Mouse (Mus musculus): ENCODE measurements around the gene Hist1h2ai.

DNA sequence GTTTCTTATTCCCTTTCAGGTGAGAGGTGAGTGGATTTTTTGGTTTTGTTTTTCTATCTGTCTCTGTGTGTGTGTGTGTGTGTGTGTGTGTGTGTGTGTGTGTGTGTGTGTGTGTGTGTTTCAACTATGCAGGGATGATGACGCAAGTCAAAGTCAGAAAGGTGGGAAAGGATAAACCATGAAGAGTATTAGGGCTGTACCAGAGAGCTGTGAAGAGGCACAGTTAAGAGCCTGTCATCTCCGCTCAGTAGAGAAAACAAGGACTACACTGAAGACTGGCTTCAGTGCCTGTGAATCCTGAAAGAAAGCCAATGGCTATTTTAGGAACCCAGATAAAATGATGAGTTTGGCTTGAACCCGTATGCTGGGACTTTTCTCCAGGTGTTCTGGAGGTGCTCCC is 35.6 kb downstream of the Hist1h2ai start:
- TF ChIP-seq CTCF (IDR thresholded peaks at IDR 0.05; ENCODE audit: low read depth) (no peak), EP300 (optimal IDR thresholded peaks at IDR 0.05) (no peak)
